Mouse (Mus musculus): ENCODE data around the gene Slc9a8.

The Slc9a8 gene

DNA sequence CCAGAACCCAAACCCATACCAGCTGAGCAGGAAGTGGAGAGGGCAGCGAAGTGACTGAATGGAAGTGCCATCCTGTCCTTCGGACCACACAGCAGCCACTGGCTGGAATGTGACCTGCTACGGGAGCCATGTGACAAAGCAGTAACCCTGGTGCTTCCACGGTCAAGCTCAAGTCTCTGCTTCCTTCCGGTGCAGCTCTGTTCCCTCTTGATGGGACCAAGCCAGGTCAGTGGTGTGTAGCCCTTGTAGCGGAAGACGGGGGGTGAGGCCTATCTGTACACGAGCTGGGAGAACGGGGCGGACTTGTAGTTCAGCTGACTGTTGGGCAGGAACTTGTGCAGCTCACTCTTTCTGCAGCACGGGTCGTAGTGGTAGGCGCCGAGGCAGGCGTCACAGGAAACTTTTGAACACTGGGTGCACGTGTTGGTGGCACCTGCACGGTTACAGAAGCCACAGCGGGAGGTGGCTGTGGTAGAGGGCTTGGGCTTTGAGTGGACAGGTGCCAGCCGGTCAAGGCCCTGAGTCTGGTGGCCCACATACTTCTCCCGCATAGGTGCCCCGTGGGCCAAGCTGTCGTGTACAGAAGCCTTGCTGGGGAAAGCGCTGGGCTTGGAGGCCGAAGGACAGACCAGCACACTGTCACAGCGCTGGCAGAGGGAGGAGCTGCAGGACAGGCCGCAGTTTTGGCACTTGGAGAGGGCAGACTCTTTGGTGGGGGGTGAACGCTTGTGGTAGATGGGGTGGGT, 61.7 kb downstream of the Slc9a8 start:
- DNase-seq (ENCODE audit: low read depth, low spot score), result no peak

DNA sequence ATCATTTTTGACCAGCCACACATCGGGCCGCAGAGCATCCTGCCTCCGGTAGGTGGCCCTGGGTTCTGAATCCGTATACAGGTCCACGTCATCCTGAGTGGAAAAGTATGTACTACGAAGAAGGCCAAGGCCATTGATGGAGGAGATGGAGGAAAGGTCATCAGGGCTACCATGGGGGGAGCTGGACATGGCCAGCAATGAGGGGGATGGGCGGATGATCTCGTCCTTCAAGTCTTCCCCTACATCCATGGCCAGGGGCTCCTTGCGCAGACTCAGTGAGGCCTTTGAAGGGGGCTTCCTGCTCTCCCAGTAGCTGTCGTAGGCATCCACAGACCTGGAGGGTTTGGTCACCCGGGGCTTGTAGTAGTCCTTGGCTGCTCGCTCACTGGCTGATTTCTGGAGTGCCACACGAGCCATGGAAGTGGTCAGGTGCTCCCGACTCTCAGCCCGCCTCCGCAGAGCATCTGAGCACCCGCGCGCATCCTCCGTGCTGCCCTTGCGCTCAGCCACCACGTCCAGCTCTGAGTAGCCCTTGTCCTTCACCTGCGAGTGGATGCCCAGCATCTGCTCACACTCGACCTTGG, 62.4 kb downstream of the Slc9a8 start:
- no peak for DNase-seq (ENCODE audit: low read depth, low spot score)

DNA sequence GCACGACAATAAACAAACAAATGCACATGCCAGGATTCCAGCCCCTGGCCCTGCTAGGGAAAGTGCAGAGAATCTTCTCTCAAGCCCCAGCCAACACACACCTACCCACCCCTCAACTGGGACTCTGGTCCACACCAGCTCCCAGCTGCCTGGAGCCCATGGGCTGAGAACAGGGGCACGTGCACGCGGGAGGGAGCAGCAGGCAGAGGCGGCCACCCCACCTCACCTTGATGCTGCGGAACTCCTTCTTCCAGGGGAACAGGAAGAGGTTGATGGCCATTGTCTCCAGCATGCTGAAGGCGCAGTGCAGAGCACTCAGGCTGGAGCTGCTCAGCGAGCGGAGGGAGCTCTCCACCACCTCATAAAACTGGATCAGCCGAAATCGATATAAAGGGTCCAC, 63.4 kb downstream of the Slc9a8 start:
- no peak for DNase-seq (ENCODE audit: low read depth, low spot score)

DNA sequence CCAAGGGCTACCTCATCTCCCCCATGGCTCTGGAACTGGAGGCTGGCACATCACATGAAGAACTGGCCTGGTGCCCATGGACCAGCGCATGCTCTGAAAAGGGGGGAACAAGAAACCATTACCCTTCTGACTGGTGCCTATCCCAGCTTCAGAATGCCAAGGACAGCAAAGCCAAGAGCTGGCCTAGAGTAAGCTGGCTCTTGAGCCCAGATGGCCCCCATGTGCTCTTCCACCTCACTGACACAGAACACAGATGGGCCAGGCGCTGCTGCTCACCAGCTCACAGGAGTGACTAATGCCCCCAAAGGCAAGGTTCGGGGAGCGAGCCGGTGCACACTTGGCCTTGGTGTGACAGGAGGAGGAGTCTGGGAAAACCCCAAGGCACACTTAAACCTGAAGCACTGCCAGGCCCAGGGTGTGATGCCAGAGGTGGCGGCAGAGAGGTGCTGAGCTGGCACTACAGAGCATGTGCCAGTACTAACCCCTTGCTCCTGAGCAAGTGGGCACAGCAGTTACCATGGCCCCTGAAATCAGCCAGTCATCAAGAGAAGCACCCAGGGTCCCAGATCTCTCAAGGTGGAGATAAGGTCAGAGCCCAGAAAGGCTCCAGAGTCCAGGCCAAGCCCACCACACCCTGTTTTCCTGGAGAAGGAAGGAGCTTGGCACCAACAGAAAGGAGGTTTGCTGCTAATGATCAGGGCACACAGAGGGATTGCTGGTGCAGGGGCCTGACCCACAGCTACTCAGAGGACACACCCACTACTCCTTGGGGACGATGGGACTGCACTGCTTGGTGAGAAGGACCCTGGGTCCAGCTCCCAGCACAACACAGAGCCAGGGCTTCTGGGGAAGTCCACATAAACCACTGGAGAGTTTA, 64.2 kb downstream of the Slc9a8 start:
- DNase-seq (ENCODE audit: low read depth, low spot score), result no peak

- DNase-seq (ENCODE audit: low read depth, low spot score), result no peak
Observed at GRCm38 (mm10) chr2:167486573-167486972, 65.1 kb downstream of the Slc9a8 start.

DNA sequence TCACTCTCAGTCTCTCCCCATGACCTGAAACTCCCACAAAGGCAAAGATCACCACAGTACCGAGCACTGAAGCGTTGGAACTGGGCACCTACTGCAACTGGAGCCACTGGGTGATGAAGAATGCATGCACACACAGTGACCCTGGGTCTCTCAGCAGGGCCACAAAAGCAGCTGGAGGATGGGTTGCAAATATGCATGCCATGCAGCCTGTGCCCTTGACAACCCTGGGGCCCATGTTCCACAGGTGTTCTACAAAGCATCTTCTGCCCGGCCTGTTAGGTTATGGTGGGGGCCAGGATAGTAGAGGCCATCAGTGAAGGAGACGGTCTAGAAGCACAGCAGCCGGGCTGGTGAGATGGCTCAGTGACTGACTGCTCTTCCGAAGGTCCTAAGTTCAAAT, 66.0 kb downstream of the Slc9a8 start:
- DNase-seq (ENCODE audit: low read depth, low spot score), result no peak

GRCm38 (mm10) chr2:167487994-167488393, 66.5 kb downstream of the Slc9a8 start:
- DNase-seq (ENCODE audit: low read depth, low spot score), result no peak

GRCm38 (mm10) chr2:167490813-167491525, 69.5 kb downstream of the Slc9a8 start:
- DNase-seq (ENCODE audit: low read depth, low spot score), result no peak

- no peak for DNase-seq (ENCODE audit: low read depth, low spot score)
Observed at GRCm38 (mm10) chr2:167491757-167492708, 70.5 kb downstream of the Slc9a8 start, which contains the start of gene Rnf114. Gene Rnf114, plus strand, starts transcription at chr2:167492645.

DNA sequence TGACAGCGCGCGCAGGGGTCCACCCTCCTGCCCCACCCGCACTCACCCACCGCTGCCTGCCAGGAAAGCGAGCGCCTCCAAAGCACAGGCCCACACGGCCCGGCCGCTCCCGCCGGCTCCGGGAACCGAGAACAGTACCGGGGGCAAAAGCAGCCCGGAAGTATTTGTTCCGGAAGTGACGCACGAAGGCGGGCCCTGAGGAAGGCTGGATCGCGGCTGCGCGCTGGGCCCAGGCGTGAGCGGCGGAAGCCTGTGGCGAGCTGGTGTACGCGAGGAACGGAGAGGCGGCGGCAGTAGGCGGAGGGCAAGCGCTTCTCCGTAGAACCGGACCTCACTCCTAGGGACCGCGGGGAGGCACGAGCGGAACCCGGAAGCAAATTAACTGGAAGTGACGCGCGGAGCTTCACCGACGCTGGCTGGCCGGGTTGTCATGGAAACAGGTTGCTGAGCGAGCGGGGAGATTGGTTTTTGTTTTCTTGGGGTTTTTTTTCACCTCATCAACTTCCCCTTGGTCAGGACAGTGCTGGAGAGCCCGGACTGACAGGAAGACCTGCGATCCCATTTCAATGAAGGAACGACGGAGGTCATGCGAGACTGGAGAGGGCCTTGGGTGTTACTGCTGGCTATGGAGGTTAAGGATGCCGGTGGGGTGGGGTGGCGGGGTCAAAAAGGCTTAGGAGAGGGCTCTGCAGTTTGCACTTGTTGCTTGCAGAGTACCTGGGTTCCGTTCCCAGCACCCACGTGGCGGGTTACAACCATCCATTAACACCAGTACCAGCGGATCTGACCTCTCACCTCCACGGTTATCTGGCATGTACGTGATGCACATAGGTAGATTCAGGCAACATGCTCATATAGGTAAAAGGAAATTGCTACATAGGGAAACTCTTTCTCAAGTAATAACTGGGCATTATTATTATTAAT, 71.5 kb downstream of the Slc9a8 start, which contains the start of gene Spata2:
Gene Spata2, minus strand, starts transcription at position 175 of the 924 bp plus-strand sequence.
- DNase-seq (ENCODE audit: low read depth, low spot score), result peak; percentile 73

GRCm38 (mm10) chr2:167496437-167496836, 74.9 kb downstream of the Slc9a8 start:
- no peak for DNase-seq (ENCODE audit: low read depth, low spot score)

- DNase-seq (ENCODE audit: low read depth, low spot score), result no peak
Observed at GRCm38 (mm10) chr2:167497272-167497671, 75.8 kb downstream of the Slc9a8 start.

- DNase-seq (ENCODE audit: low read depth, low spot score), result no peak
Observed at GRCm38 (mm10) chr2:167502554-167503252, 81.2 kb downstream of the Slc9a8 start.

GRCm38 (mm10) chr2:167503253-167503895, 81.9 kb downstream of the Slc9a8 start:
- peak; percentile 82 for DNase-seq (ENCODE audit: low read depth, low spot score)

DNA sequence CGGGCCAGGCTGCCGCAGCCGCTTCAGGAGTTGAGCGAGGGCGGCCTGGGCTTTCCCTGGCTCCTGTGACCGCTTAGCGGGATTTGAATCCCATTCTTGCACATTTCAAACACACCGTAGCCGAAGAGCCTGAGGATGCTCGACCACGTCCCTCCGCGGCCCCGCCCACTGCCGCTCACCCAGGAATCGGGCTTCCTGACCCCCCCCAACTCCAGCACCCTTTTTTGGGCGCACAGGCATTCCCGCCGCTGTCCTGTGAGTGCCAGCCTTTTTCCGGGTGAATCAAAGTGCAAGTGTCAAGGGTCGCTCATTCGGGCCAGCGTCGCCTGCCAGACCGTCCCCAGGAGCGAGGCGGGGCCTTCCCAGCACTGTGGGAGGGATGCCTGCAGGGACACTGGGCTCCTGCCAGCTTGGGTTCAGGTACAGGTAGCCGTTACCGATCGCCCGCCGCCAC, 82.4 kb downstream of the Slc9a8 start:
- DNase-seq (ENCODE audit: low read depth, low spot score), result no peak

- no peak for DNase-seq (ENCODE audit: low read depth, low spot score)
Observed at GRCm38 (mm10) chr2:167505127-167505526, 83.6 kb downstream of the Slc9a8 start.

DNA sequence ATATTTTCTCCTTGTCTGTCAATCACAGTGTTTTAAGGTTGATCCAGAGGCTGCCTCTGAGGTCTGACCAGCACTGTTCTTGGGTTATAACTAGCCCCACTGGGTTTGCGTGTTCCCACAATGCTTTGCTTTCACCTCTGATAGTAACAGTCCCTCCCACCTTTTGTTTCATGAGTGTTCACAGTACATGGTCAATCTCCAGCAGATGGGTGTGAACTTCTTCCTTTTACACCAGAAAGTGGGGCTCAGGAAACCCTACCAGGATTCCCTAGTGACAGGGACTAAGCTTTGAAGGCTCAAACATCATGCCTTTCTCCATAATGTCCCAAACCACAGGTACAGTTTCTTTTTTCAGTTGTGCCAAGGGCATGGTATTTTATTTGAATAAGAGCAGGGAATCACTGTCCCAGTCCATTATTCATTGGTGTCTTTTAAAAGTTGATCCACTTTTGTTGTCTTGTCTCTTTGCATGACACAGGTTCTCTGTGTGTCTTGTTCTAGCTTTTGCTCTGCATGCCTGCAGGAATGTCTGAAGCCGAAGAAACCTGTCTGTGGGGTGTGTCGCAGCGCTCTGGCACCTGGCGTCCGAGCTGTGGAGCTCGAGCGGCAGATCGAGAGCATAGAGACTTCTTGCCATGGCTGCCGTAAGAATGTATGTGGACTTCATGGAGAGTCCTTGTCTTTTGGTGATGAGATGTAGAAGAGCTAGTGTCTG, 85.2 kb downstream of the Slc9a8 start:
- DNase-seq (ENCODE audit: low read depth, low spot score), result no peak

Measured in WW6 (cell line).